Mouse (Mus musculus) stomach, postnatal 0 days (tissue): ENCODE data around the gene Ccdc39.

Experiments
- CTCF ChIP-seq: IDR thresholded peaks from 2 replicates; pipeline ENCODE4 v1.5.1; 2016; ENCODE audit warnings: antibody characterized with exemption, low read depth, mild to moderate bottlenecking, moderate library complexity
- EP300 ChIP-seq: optimal IDR thresholded peaks from 2 replicates; pipeline ENCODE3; 2016; ENCODE audit warnings: antibody characterized with exemption

- TF ChIP-seq EP300 (no peak), CTCF (no peak)
Observed at GRCm38 (mm10) chr3:33873837-33874236, 29.7 kb upstream of the Ccdc39 start.
